Mouse (Mus musculus) spleen, embryonic (tissue): ENCODE results near the gene Ehf.

Experiments used
- CTCF ChIA-PET: fragments of 350-600 bp; sonication (Branson Sonifier 250); formaldehyde crosslinking; loops from one replicate; lab custom pipeline; 2022; lab: Charles Lee

Gene Ehf

GRCm38 (mm10) chr2:103303132-103303531 is at the start of gene Ehf:
Gene Ehf, minus strand, starts transcription at chr2:103303278.
- CTCF ChIA-PET: no interaction called here

- CTCF ChIA-PET: interaction anchor here (0.7 to 1.0 kb wide), 2 partner anchors 17 to 262 kb away, joined by 3 read pairs; no protein-coding TSS in a partner anchor
These were observed 44.4 kb upstream of the Ehf start for GRCm38 (mm10) chr2:103347417-103347891.

GRCm38 (mm10) chr2:103346751-103347289 is 43.7 kb upstream of the Ehf start:
- CTCF ChIA-PET: interaction anchor here (0.6 to 1.1 kb wide), 2 partner anchors 261 to 660 kb away, joined by 3 to 14 read pairs; no protein-coding TSS in a partner anchor

DNA sequence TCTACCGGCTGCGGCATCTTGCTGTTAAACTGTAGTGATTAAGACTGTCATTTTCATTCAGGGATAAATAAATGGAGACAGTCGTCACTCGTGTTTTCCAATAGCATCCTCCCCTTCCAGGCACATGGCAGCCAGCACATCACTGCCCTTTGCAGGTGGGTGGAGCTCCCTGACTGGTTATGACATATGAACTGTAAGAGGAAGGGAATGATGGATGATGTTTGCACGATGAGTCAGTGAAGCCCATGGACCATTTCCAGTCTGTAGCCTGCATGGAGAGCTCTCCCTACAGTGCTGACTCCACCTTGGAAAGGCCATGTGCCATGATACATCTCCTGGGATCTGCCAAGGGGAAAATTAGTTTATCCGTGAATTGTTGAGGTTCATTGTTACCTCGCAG is 40.5 kb upstream of the Ehf start:
- CTCF ChIA-PET: no interaction called here

DNA sequence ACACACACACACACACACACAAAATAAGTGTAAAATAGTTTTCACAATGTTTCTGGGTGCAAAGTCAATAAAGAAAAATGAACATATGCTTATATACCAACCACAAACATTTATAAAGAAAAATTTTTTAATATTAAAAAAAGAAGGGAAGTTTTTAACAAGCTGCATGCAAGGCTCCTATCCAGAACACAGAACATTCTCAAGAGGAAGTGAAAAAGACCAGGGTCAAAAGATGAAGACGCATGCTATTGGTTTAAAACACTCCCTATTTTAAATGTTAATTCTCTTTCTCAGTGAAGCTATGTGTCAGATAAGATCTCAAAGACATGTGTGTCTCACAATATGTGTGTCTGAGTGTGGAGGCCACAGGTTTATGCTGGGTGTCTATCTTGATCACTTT is 39.0 kb upstream of the Ehf start:
- CTCF ChIA-PET: interaction anchor here (0.6 kb wide), 1 partner anchor 123 kb away, joined by 11 read pairs; no protein-coding TSS in a partner anchor

DNA sequence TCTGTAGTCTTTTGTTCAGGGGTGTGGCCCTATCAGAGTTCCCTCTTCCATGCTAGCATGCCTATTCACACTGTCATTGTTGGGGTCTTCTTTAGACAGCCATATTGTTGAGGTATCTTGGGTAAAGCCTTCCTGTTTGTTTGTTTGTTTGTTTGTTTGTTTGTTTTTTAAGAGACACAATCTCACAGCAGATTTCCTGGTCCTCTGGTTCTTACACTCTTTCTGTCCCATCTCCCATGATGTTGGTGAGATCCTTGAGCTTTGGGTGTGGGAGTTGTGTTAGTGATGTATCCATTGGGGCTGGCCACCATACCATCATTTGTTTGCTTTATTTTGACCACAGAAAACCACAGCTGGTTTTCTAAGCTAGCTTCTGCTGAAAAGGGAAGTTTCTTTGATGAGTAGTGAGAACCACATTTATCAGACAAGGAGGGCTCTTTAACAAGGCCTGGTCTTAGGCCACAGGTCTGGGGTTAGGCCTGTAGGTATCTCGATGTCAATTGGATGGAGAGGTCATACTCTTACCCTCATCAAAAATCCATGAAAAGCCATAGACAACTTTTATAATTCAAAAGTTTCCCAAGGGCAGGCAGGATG is 38.4 kb upstream of the Ehf start:
- CTCF ChIA-PET: no interaction called here

GRCm38 (mm10) chr2:103338706-103339105 is 35.6 kb upstream of the Ehf start:
- CTCF ChIA-PET: no interaction called here

DNA sequence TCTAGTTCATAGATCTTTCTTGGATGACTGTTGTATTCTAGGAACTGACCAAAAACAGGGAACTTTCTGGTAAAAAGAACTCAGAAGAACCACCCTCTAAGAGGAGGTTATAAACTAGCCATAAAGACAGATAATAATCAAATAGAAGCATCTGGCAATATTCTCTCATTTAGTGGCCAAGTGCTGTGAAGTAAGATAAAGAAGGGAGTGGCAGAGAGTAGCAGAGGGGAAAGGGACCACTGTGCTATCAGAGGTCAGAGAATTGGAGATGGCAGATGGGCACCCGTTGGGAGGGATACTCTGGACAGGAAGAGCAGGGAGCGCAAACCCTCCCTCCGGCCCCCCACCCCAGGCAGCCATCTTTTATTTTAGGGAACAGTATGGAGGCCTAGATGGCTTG is 34.3 kb upstream of the Ehf start:
- CTCF ChIA-PET: no interaction called here

GRCm38 (mm10) chr2:103336621-103337020 is 33.5 kb upstream of the Ehf start:
- CTCF ChIA-PET: no interaction called here

- CTCF ChIA-PET: no interaction called here
These were observed 32.9 kb upstream of the Ehf start for GRCm38 (mm10) chr2:103336000-103336399.

DNA sequence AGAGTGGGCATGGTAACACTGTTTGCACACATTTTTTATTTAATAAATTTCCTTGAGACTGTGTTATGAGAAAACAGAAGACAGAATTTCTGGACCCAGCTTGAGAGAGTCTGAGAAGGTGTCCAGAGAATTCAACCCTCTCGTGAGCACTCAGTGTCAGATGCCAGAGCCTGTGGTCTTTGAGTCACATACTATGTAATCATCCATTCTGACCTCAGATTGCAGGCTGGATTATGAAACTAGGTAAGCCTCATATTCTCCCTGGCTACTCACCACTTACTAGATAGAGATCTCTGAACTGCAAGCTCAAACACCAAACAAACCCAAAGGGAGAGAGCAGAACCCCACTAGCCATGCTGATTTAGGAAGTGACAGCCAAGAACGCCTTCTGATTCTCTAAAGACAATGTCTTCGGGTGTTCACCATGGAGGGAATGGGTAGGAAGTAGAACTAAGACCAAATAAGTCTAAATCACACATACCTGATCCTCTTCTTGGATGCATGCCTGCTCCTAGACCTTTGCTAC is 28.7 kb upstream of the Ehf start:
- CTCF ChIA-PET: no interaction called here

DNA sequence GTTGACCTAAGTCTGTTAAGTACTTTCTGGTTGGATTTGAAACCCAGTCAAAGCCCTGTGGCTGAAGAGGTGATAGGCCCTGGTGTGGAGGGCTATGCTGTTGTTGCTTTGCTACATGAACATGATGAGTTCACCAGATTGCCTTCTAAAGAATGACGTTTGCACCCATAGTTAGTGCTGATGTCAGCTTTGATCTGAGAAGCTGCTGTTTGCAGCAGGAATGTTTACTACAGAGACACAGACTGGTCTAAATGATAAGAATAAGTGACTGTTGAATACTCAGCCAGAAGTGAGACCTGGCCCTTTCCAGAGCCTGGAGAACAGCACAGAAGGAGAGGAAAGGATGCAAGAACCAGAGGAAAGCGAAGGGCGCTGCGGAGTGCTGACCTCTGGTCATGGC is 25.7 kb upstream of the Ehf start:
- CTCF ChIA-PET: no interaction called here

DNA sequence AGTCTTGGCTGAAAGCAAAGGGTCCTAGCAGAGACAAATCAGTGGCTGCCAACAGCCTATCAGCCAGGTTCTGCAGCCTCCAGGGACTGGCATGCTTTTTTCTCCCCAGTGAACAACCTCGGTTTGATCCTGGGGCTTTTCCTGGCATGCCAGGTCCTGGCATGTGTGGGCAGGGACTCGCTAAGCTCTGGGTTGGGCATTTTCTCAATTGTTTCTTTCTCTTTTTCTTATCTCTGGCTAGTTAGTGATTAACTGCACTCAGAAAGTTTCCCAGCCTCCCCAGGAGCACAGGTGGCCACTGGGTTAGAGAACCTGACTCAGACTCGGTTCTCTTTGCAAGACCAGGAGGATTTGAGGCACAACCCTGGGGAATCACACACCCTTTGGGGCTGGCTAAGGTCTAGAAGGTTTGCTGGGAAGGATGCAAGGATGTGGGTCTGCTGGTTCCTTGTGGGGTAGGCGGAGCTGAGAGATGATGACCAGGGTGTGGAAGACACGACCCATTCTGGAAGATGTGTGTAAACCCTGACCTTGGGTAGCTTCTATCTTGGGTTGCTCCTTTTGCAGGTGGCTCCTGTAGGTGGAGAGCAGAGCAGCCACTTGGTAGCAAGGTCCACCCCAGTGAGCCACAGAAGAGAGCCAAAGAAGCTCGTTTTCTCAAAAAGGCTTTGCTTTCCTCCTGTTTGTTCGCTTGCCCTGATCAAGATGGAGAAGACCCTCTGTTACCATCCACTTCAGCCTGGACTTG is 22.4 kb upstream of the Ehf start:
- CTCF ChIA-PET: no interaction called here

DNA sequence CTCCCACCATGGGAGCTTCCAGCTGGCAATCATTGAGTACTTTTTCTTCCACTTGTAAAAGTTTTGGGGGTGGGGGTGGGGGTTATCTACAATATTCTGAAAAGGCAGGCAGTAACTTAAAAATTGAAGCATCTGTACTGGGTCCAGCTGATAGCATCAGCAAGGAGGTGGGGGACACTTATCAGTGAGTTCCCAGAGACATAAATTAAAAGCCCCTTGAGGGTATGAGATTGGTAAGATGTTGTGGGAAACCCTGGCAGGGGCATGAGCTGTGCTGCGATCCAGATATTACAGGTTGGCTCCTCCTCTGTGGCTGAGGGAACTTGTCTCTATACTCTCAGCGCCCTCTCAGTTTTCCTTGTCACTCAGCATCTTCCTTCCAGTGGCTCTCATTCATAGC is 21.2 kb upstream of the Ehf start:
- CTCF ChIA-PET: no interaction called here

GRCm38 (mm10) chr2:103322171-103322570 is 19.1 kb upstream of the Ehf start:
- CTCF ChIA-PET: no interaction called here

- CTCF ChIA-PET: no interaction called here
These were observed 18.6 kb upstream of the Ehf start for GRCm38 (mm10) chr2:103321638-103322037.

DNA sequence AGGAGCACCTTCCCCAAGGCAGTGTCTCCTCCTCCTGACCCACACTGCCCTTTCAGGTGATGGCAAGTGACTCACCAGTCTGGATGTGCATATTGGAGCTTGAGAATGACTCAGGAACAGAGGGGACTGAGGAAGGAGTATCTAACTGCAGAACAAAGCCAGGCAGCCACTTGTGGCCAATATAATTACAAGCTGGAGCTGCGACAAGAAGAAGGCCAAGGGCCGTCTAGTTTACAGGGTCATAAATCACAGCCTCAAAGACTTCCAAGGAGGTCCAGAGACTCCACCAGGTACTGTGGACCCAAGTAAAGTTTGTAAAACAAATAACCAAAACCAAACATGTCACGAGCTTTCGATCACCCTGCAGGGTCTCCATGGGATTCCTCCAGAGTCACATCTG is 10.9 kb upstream of the Ehf start:
- CTCF ChIA-PET: no interaction called here

DNA sequence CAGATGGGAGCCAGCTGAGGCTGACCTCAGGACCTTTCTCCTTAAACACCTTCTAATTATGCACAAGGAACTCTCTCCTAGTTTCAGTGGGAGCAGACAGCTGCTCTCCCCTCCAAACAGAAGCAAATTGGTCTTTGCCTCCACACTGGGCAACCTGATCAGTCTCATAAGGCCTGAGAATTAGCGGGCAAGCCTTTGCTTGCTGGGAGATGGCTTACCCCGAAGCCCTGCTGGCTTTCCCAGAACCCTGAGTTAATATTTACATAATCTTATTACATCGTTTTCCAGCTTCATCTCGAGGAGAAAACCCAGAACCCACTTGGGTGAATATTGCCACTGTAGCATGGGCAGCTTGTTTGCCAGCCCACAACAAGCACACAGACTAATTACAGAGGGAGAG is 9.6 kb upstream of the Ehf start:
- CTCF ChIA-PET: no interaction called here

- CTCF ChIA-PET: interaction anchor here (0.7 kb wide), 1 partner anchor 1593 kb away, joined by 15 read pairs; no protein-coding TSS in a partner anchor
These were observed 7.6 kb upstream of the Ehf start for GRCm38 (mm10) chr2:103310663-103311062.

DNA sequence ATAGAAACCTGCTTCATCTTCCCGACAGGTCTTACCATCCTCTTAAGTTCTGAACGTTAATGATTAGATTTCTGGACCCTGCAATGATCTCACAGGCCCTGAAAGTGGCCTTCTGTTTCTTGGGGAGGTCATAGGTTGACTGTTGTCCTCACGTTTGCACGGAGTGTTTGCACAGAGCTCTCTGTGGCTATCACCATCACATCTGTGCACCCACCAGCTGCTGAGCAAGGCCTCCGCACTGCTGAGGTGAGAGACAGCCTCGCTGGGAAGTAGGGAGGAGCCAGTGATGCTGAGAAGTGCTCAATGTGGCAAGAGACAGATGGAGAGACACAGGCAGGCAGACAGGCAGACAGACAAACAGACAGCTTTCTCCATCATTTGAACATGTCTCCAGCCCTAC is 3.6 kb upstream of the Ehf start:
- CTCF ChIA-PET: interaction anchor here (0.6 kb wide), 1 partner anchor 41 kb away, joined by 3 read pairs; no protein-coding TSS in a partner anchor

- CTCF ChIA-PET: no interaction called here
These were observed 409 bp downstream of the Ehf start for GRCm38 (mm10) chr2:103302669-103303068.

DNA sequence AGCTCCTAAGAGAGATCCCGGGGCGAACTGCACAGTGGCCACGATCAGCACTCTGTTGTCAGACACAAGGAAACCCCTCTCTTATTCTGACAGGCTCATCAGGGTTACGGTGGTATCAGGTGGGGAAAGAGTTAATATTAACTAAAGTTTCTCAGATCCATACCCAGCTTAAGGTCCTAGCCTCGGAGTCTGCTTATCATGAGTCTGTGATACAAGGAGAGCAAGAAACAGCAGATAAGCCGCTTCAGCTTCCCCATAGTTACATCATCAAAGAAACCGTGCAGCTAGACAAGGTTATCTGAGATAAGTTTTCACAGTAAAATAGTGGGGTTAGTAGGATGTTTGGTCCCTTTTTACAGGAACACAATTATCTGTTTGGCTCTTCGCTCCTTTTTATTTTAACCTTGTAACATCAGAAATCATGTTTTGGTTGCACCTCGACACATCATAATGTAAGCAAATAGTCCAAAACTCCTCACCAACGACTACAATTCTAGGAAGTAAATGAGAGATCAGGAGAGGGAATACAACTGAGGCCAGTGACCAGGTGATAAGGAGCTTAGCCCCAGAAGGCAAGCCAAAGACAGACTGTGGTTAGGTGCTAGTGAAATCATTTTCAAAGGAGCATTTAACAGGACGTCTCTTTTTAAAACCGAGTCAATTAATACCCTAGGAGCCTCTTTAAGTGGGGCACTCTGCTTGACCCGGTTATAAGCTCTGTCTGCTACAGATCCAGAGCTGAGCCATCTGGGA is 4.2 kb downstream of the Ehf start:
- CTCF ChIA-PET: no interaction called here
